Mouse (Mus musculus) CH12.LX (cell line): ENCODE results near the gene Tnfrsf12a. TPM values are rescaled to one million over a fixed set of nuclear protein-coding genes. Genes with fewer than 3 reads are reported as not detected.

ENCODE experiments used
- DNase-seq: peaks from one replicate; pipeline ENCODE4 v3.0.0-alpha.2; 2013; ENCODE audit errors: extremely low read depth
- H3K27ac ChIP-seq: 2 replicates; pipeline ENCODE4 v1.5.1; 2012; ENCODE audit warnings: low read depth, mild to moderate bottlenecking, control low read depth, moderate library complexity; ENCODE audit not compliant: insufficient read depth
- H3K27me3 ChIP-seq: replicated peaks from 2 replicates; pipeline ENCODE3; 2012; ENCODE audit warnings: inconsistent platforms
- H3K36me3 ChIP-seq, 2 experiments: replicated peaks in 1 of 2; 2 replicates each; pipeline versions ENCODE3 to v1.6.1; 2012; ENCODE audit warnings: inconsistent platforms in 1 of 2, low read length in 1 of 2, mild to moderate bottlenecking in 1 of 2, mixed read lengths in 1 of 2, moderate library complexity in 1 of 2; ENCODE audit not compliant: control insufficient read depth in 1 of 2, insufficient read depth in 1 of 2
- H3K4me1 ChIP-seq, 2 experiments: 2 replicates each; pipeline ENCODE4 v1.6.1; 2012; ENCODE audit warnings: inconsistent platforms in 1 of 2, moderate library complexity in 1 of 2; ENCODE audit not compliant: insufficient read depth in 2 of 2, control insufficient read depth in 1 of 2
- H3K4me2 ChIP-seq: 2 replicates; pipeline ENCODE4 v1.6.1; 2012; ENCODE audit warnings: low read depth, mild to moderate bottlenecking, control low read depth; ENCODE audit not compliant: poor library complexity, insufficient read depth, severe bottlenecking
- H3K4me3 ChIP-seq, 3 experiments: fragments of 150-350 bp in 1 of 3; sonication (generic) in 1 of 3; replicated peaks in 1 of 3; 2 replicates each; pipeline versions ENCODE3 to v1.5.1; 2011 to 2012; ENCODE audit warnings: low read depth in 2 of 3, low read length in 2 of 3, mild to moderate bottlenecking in 2 of 3, moderate library complexity in 2 of 3, control low read depth in 1 of 3, improper control_type of control experiment in 1 of 3, inconsistent platforms in 1 of 3, mixed read lengths in 1 of 3; ENCODE audit not compliant: poor library complexity in 1 of 3
- H3K79me2 ChIP-seq: replicated peaks from 2 replicates; pipeline ENCODE4 v1.6.1; 2012; ENCODE audit warnings: mild to moderate bottlenecking, moderate library complexity; ENCODE audit not compliant: control insufficient read depth, poor library complexity, insufficient read depth, severe bottlenecking; ENCODE audit errors: extremely low read depth
- H3K9ac ChIP-seq: 2 replicates; pipeline ENCODE4 v1.6.1; 2012; ENCODE audit warnings: low read depth, mild to moderate bottlenecking, control low read depth, moderate library complexity; ENCODE audit not compliant: insufficient read depth
- H3K9me3 ChIP-seq: replicated peaks from 2 replicates; pipeline ENCODE3; 2012; ENCODE audit warnings: low read length, inconsistent platforms, mixed read lengths
- CTCF ChIP-seq, 2 experiments: IDR thresholded peaks in 1 of 2; conservative IDR thresholded peaks in 1 of 2; 2 replicates each; pipeline ENCODE4 v1.5.1; 2011 to 2012; ENCODE audit warnings: low read depth in 2 of 2, low read length in 2 of 2, improper control_type of control experiment in 1 of 2, inconsistent platforms in 1 of 2, mild to moderate bottlenecking in 1 of 2, moderate library complexity in 1 of 2
- ELF1 ChIP-seq: IDR thresholded peaks from 2 replicates; pipeline ENCODE4 v1.6.1; 2014; ENCODE audit warnings: low read depth, mild to moderate bottlenecking, inconsistent platforms, low read length, improper control_type of control experiment
- EP300 ChIP-seq: IDR thresholded peaks from 2 replicates; pipeline ENCODE4 v1.6.1; 2011; ENCODE audit warnings: low read length, improper control_type of control experiment
- ETS1 ChIP-seq: conservative IDR thresholded peaks from 2 replicates; pipeline ENCODE4 v1.6.1; 2012; ENCODE audit warnings: low read depth, mild to moderate bottlenecking, inconsistent platforms, low read length, improper control_type of control experiment, moderate library complexity
- MAZ ChIP-seq: IDR thresholded peaks from 2 replicates; pipeline ENCODE4 v1.6.1; 2012; ENCODE audit warnings: low read depth, mild to moderate bottlenecking, inconsistent platforms, low read length, improper control_type of control experiment, moderate library complexity
- MXI1 ChIP-seq: IDR thresholded peaks from 2 replicates; pipeline ENCODE4 v1.6.1; 2011; ENCODE audit warnings: mild to moderate bottlenecking, low read depth, low read length, improper control_type of control experiment
- NELFE ChIP-seq: IDR thresholded peaks from 2 replicates; pipeline ENCODE4 v1.6.1; 2011; ENCODE audit warnings: low read depth, low read length, improper control_type of control experiment
- PAX5 ChIP-seq: IDR thresholded peaks from 2 replicates; pipeline ENCODE4 v1.6.1; 2012; ENCODE audit warnings: low read length, inconsistent platforms, mixed read lengths
- POLR2AphosphoS2 ChIP-seq: IDR thresholded peaks from 2 replicates; pipeline ENCODE4 v1.6.1; 2011; ENCODE audit warnings: low read depth, low read length, improper control_type of control experiment
- RAD21 ChIP-seq: IDR thresholded peaks from 2 replicates; pipeline ENCODE4 v1.6.1; 2011; ENCODE audit warnings: low read depth, mild to moderate bottlenecking, low read length, improper control_type of control experiment, moderate library complexity
- SMC3 ChIP-seq: IDR thresholded peaks from 2 replicates; pipeline ENCODE4 v1.6.1; 2011; ENCODE audit warnings: low read depth, low read length, improper control_type of control experiment
- UBTF ChIP-seq: IDR thresholded peaks from 2 replicates; pipeline ENCODE4 v1.6.1; 2012; ENCODE audit warnings: low read depth, mild to moderate bottlenecking, inconsistent platforms, low read length, improper control_type of control experiment, moderate library complexity
- ZC3H11A ChIP-seq: IDR thresholded peaks from 2 replicates; pipeline ENCODE4 v1.6.1; 2012; ENCODE audit warnings: low read depth, mild to moderate bottlenecking, inconsistent platforms, low read length, improper control_type of control experiment
- ZKSCAN1 ChIP-seq: IDR thresholded peaks from 2 replicates; pipeline ENCODE4 v1.6.1; 2012; ENCODE audit warnings: low read depth, inconsistent platforms, low read length, improper control_type of control experiment, borderline replicate concordance
- ZMIZ1 ChIP-seq: IDR thresholded peaks from 2 replicates; pipeline ENCODE4 v1.6.1; 2012; ENCODE audit warnings: low read depth, mild to moderate bottlenecking, inconsistent platforms, low read length, improper control_type of control experiment
- ZNF384 ChIP-seq: IDR thresholded peaks from 2 replicates; pipeline ENCODE4 v1.6.1; 2012; ENCODE audit warnings: low read depth, low read length, improper control_type of control experiment, inconsistent platforms
- dilution Hi-C: fragments of 300-500 bp; cut with MboI; formaldehyde crosslinking; loops from 2 replicates; pipeline ENCODE4 v1.14.3; 2020; ENCODE audit warnings: low sequenced_read_pairs; ENCODE audit not compliant: extremely low pct_unique_long_range_greater_than_20kb, extremely low pct_ligation_motif_present
- in situ Hi-C: fragments of 300-500 bp; cut with MboI; formaldehyde crosslinking; loops from 3 replicates; pipeline ENCODE4 v1.14.3; 2019; ENCODE audit warnings: low sequenced_read_pairs, low pct_ligation_motif_present, low pct_unique_long_range_greater_than_20kb, mixed read lengths
- polyA plus RNA-seq: library from polyadenylated mRNA; unstranded; fragments of >175 nt; gene quantifications from 2 replicates; pipeline ENCODE4 v1.2.1, GENCODE M21; 2012; ENCODE audit warnings: low read depth; ENCODE audit not compliant: insufficient read length
- total RNA-seq, 2 experiments: library from RNA; depleted of rRNA; stranded (reverse); fragments of 300-350 nt in 1 of 2; fragments of >200 nt in 1 of 2; gene quantifications; 2 replicates each; pipeline ENCODE4 v1.2.3; 2012 to 2014

Tnfrsf12a gene
- total and polyA plus RNA-seq, 3 experiments = 1.2 to 5.1 (median 1.5) TPM

- no peaks in the 10 kb centered on the region for H3K36me3 ChIP-seq
- in situ Hi-C loops = loop anchor here (5.0 kb wide), 1 partner anchor 129 kb away; no protein-coding TSS in a partner anchor
- no peak overlapping the region for H3K4me3 ChIP-seq
- H3K79me2 ChIP-seq = no peaks in the 10 kb centered on the region
- H3K27me3 ChIP-seq = peaks cover 81% of the 10 kb centered on the region
- H3K27ac ChIP-seq = no peak overlapping the region
- no peak overlapping the region for H3K4me2 ChIP-seq
- peak; percentile 71 for DNase-seq
- H3K9ac ChIP-seq = no peak overlapping the region
- dilution Hi-C loops = no loop called here
- TF ChIP-seq SMC3 (peak; percentile 79), CTCF (conservative IDR thresholded peaks at IDR 0.05 in 1 of 2, IDR thresholded peaks at IDR 0.05 in 1 of 2; ENCODE audit: low read depth in 2 of 2, low read length in 2 of 2) (peak; percentile 86 to 97), NELFE (peak; percentile 38; the same call in 1 of the 2 replicates), ZMIZ1 (no peak), ZC3H11A (peak; percentile 41; the same call in 1 of the 2 replicates), MAZ (0 out of 2 replicates have a peak, but pooled peaks have one; percentile 21), UBTF (no peak), RAD21 (peak; percentile 90)
- no peaks in the 10 kb centered on the region for H3K4me1 ChIP-seq
- no peaks in the 10 kb centered on the region for H3K9me3 ChIP-seq
Measured at GRCm38 (mm10) chr17:23706212-23706611, 28.9 kb upstream of the Tnfrsf12a start.

DNA sequence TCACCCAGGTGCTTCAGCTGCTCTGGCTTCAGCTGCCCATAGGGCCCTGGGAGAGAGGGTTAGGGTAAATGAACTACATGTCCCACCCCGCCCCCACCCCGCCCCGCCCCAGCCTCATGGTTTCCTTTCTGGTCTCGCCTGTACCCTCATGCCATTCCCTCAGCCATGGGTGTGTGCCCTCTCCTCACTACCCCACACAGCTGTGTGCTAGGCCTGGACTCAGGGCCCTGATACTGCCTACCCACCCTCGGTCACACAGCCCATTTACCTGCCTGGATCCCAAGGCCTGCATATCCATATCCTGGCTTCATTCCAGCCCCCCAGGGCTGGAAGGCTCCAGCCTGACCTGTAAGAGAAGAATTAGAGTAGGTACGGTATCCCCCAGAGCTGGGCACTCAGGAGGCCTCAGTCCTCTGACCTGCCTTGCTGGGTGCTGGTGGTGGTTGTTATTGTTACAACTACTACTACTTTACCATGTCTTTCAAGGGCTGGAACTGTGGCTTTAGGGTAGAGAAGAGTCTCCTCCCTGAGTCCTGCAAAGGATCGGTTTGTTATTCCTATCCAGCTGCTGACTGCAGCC, 28.3 kb upstream of the Tnfrsf12a start:
- H3K27me3 ChIP-seq = peaks cover 81% of the 10 kb centered on the region
- no peak overlapping the region for H3K4me3 ChIP-seq
- H3K9me3 ChIP-seq = no peaks in the 10 kb centered on the region
- dilution Hi-C loops = no loop called here
- no peaks in the 10 kb centered on the region for H3K36me3 ChIP-seq
- TF ChIP-seq ZNF384 = no peak
- TF ChIP-seq EP300 = no peak
- DNase-seq = no peak
- no peak overlapping the region for H3K27ac ChIP-seq
- H3K4me1 ChIP-seq = no peaks in the 10 kb centered on the region
- no peak overlapping the region for H3K9ac ChIP-seq
- in situ Hi-C loops = loop anchor here (5.0 kb wide), 1 partner anchor 128 kb away; no protein-coding TSS in a partner anchor
- H3K4me2 ChIP-seq = no peak overlapping the region
- H3K79me2 ChIP-seq = no peaks in the 10 kb centered on the region

DNA sequence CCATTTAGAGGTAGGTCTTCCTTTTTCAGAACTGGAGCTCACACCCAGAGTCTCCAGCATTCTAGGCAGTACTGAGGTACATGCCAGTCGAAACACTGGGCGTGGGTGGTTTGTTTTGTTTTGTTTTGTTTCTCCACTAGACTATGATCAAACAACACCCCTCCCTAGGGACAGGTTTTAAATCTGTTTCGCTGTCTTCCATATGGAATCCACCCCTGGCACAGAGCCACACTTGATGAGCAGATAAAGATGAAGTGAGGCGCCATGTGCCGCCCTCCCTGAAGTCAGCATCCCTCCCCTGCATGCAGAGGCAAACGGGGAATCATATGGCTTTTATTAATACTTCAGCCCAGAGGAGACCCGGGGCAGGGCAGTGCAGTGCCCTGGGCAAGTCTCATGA, 27.5 kb upstream of the Tnfrsf12a start:
- H3K9ac ChIP-seq = no peak overlapping the region

More for the DNA sequence above, 27.5 kb upstream of the Tnfrsf12a start:
- Histone ChIP-seq H3K4me1 (peaks cover 0 to 6% of the 10 kb centered on the region in 2 experiments; a peak in 2 of 4 replicates), H3K27me3 (peaks cover 81% of the 10 kb centered on the region), H3K9me3 (no peaks in the 10 kb centered on the region), H3K79me2 (no peaks in the 10 kb centered on the region), H3K27ac (no peak overlapping the region), H3K4me2 (no peak overlapping the region)
- dilution Hi-C loops = no loop called here
- TF ChIP-seq ZKSCAN1 = no peak
- no peak for TF ChIP-seq RAD21
- TF ChIP-seq MXI1 = no peak
- TF ChIP-seq POLR2AphosphoS2 = no peak
- no peak for TF ChIP-seq EP300
- no peak for TF ChIP-seq ELF1
- no peak for TF ChIP-seq ETS1
- no peak for TF ChIP-seq SMC3
- no peak for TF ChIP-seq PAX5
- TF ChIP-seq, all 38 proteins: peak for 0
- in situ Hi-C loops = loop anchor here (5.0 kb wide), 2 partner anchors 42 to 127 kb away; partner anchors contain the start of gene Bicdl2
- Histone ChIP-seq H3K4me3 (no peak overlapping the region), H3K36me3 (no peaks in the 10 kb centered on the region)
- DNase-seq = no peak
